Mouse (Mus musculus): ENCODE results near the gene Ralgds. TPM values are rescaled to one million over a fixed set of nuclear protein-coding genes. Genes with fewer than 3 reads are reported as not detected.
"Not testable (repeated sequence)": the region's sequence is repeated elsewhere in the genome, so short reads cannot be mapped to it uniquely, and the experiment has no call there.

Gene Ralgds
- 10 to 100 TPM; 81.1 to 92.6 TPM for total RNA-seq (2021)
- long read RNA-seq, experiment 1, full-length matches to known transcripts, result 128 of 172 reads
- long read RNA-seq, experiment 1, partial matches to known transcripts, result 7 of 172 reads
- long read RNA-seq, experiment 1, other reads (novel, unspliced or antisense), result 37 of 172 reads
- long read RNA-seq, experiment 2, transcript Ralgds-203 (18 exons, 3,683 nt), result major isoform, 39 of 163 reads
- long read RNA-seq, experiment 2, transcript Ralgds-202 (18 exons, 3,102 nt), result minor isoform, 36 of 163 reads
- long read RNA-seq, experiment 2, transcript Ralgds-201 (18 exons, 3,590 nt), result minor isoform, 16 of 163 reads
- long read RNA-seq, experiment 2, partial matches to known transcripts, result 6 of 163 reads
- long read RNA-seq, experiment 2, other reads (novel, unspliced or antisense), result 66 of 163 reads

GRCm38 (mm10) chr2:28512798-28513401 is at the start of gene Ralgds:
Ralgds (plus strand) TSS chr2:28513125.
- intact Hi-C loops (cut with DNase I), result no loop called here
- H3K27ac ChIP-seq, result peak within 1 kb of the TSS; percentile 71
- peak; percentile 20; the same call in 1 of the 2 replicates for TF ChIP-seq CTCF (IDR thresholded peaks at IDR 0.05)
- DNase-seq (ENCODE audit: extremely low spot score in 1 of 2, low spot score in 2 of 2), result peak; percentile 54 to 62
- peak within 1 kb of the TSS; percentile 62 for H3K4me3 ChIP-seq

- intact Hi-C loops (cut with DNase I), result loop anchor here (2.0 to 10.0 kb wide), 2 partner anchors 693 to 919 kb away; no protein-coding TSS in a partner anchor
- peak; percentile 90 for TF ChIP-seq CTCF (IDR thresholded peaks at IDR 0.05)
- Histone ChIP-seq H3K27ac (no peak overlapping the region), H3K4me3 (no peak overlapping the region)
- DNase-seq (ENCODE audit: extremely low spot score in 1 of 2, low spot score in 2 of 2), result peak; percentile 62 to 83
These were observed 49.0 kb upstream of the Ralgds start for GRCm38 (mm10) chr2:28463919-28464318.

DNA sequence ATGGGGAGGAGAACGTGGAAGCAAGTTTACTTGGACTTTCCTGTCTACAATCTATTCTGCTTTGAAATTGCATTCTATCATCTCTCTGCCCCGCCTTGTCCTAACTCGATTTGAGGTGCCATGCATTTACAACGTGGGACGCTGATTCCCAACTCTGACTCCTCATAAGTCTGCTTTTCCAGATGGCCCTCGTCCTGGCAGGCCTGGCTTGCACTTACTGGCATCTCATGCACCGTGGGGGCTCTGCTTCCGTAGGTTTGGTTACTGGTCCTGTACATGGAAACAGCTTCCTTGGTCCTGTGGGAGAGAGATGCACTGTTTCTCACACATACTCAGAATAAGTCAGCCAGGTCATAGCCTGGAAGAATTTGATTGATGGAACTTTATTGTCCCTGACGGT is 48.0 kb upstream of the Ralgds start:
- H3K4me3 ChIP-seq, result no peak overlapping the region
- no peak overlapping the region for H3K27ac ChIP-seq
- intact Hi-C loops (cut with DNase I), result loop anchor here (2.0 to 10.0 kb wide), 2 partner anchors 694 to 920 kb away; no protein-coding TSS in a partner anchor
- no peak for TF ChIP-seq CTCF (IDR thresholded peaks at IDR 0.05)
- DNase-seq (ENCODE audit: extremely low spot score in 1 of 2, low spot score in 2 of 2), result no peak

DNA sequence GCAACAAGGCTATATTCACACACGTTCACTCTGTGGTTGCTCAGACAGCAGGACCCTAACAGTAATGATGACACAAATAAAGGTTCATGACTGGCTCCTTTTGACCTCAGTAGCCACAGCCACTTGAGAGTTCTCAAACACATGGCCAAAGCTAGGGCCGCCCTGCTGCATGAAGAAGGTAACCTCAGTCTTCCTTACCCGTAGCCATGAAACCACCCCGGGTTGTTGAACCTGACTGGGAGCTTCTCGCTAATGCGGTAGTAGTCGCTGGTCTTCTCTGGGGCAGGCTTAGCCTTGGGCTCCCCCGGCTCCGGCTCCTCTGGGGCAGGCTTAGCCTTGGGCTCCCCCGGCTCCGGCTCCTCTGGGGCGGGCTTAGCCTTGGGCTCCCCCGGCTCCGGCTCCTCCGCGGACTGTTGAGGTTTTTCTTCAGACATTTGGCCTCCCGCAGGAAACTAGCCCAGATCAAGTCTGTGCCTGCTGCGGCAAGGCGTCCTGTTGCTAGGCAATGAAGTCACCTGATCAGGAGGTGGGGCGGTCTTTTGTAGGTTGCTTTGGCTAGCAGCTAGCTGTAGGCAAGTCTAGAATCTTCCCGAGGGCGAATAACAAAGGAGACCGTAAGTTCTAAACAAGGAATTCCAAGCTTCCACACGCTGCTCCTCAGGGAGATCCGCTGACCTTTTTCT is 46.9 kb upstream of the Ralgds start, which contains the start of gene 1700007K13Rik:
TSS of gene 1700007K13Rik (minus strand) at position 497 of the 683 bp plus-strand sequence.
- Histone ChIP-seq H3K4me3 (peak within 1 kb of the TSS; percentile 41), H3K27ac (peak within 1 kb of the TSS; percentile 69; the same call in 1 of the 2 replicates)
- peak; percentile 71 to 77 for DNase-seq (ENCODE audit: extremely low spot score in 1 of 2, low spot score in 2 of 2)
- no peak for TF ChIP-seq CTCF (IDR thresholded peaks at IDR 0.05)
- intact Hi-C loops (cut with DNase I), result loop anchor here (2.0 to 10.0 kb wide), 2 partner anchors 695 to 921 kb away; no protein-coding TSS in a partner anchor

DNA sequence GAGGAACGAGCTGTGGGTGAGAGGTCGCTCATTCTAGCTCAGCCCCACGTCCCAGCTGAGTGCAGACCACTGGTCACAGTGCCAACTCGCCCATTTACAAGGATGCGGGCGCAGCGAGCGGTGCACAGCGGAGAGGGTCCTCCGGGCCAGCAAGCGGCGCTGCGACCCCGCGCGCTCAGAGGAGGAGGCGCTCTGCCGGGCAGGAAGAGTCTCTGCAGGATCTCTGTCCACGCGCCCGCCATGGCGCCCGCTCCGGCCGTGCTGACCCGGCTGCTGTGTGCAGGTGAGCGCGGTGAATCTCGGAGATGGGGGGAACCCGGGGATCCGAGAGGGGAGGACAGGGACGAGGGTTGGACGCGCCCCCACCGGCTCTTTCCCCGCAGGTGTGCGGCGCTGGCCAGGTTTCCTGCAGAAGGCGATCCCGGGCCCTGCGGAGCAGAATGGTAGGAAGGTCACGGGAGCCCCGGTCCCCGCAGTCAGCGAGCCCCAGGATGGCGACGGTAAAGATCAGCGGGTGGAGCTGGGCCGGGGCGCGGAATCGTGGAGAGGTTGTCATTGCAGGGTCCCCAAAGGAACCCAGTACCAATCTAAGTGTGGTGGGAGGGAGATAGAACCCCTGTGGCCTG is 45.0 kb upstream of the Ralgds start, which contains the start of gene Mrps2:
TSS of gene Mrps2 (plus strand) at position 207 of the 626 bp plus-strand sequence.
- Histone ChIP-seq H3K27ac (peak within 1 kb of the TSS; percentile 89), H3K4me3 (peak within 1 kb of the TSS; percentile 69)
- DNase-seq (ENCODE audit: extremely low spot score in 1 of 2, low spot score in 2 of 2), result peak; percentile 88
- peak; percentile 88 for TF ChIP-seq CTCF (IDR thresholded peaks at IDR 0.05)
- intact Hi-C loops (cut with DNase I), result loop anchor here (10.0 kb wide), 1 partner anchor 923 kb away; no protein-coding TSS in a partner anchor

DNA sequence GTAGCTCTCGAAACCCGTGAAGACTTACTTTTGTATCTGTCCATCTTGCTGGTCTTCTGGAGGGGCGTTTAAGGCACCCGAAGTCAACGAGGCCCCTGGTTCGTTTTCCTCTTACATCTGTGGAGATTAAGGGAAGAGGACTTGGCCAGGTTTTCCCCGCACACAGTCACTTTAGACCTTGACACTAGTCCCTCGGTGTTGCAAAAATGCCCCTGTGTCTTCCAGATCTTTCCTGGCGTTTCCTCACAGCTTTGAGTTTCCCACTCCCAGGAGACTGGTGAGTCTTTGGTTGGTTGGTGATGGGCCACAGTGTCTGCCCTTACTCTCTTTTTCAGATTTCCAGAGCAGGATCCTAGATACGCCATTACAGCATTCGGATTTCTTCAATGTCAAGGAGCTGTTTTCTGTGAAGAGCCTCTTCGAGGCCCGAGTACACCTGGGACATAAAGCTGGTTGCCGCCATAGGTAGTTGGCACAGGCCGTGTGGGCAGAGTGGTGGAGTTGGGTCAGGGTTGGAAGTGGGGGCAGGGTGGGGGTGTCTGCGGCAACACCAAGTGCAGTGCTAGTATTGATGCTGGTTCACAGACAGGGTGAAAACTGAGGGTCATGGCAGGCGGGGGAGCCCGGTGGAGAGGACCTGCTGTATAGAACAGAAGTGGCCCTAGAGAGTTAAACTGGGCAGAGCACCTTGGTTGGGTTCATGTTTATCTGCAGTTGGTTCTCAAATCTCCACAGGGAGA is 44.3 kb upstream of the Ralgds start:
- Histone ChIP-seq H3K27ac (peak overlapping the region; percentile 89), H3K4me3 (peak overlapping the region; percentile 69)
- no peak for TF ChIP-seq CTCF (IDR thresholded peaks at IDR 0.05)
- intact Hi-C loops (cut with DNase I), result loop anchor here (10.0 kb wide), 1 partner anchor 924 kb away; no protein-coding TSS in a partner anchor
- peak in 1 of 2 experiments; percentile 7 for DNase-seq (ENCODE audit: extremely low spot score in 1 of 2, low spot score in 2 of 2)

- intact Hi-C loops (cut with DNase I), result loop anchor here (10.0 kb wide), 1 partner anchor 925 kb away; no protein-coding TSS in a partner anchor
- no peak for TF ChIP-seq CTCF (IDR thresholded peaks at IDR 0.05)
- H3K4me3 ChIP-seq, result no peak overlapping the region
- DNase-seq (ENCODE audit: extremely low spot score in 1 of 2, low spot score in 2 of 2), result peak in 1 of 2 experiments; percentile 5
- no peak overlapping the region for H3K27ac ChIP-seq
These were observed 43.5 kb upstream of the Ralgds start for GRCm38 (mm10) chr2:28469461-28469860.

DNA sequence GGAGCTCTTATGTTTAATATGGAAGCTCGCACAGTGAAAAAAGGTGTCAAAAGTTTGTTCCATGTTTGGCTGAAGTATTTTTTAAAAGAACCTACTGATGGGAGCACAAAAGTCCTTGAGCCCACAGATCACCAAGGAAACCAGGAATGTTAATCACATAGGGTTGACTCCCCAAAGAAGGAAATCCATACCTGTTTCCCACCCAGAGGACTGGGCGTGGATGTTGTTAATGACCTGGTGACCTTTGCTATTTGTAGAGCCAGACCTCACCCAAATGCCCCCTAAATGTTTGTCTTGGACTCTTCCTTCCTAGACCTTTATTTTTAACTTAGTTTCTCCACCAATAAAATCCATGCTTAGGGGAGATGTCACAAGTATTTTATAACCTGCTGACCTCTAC is 42.3 kb upstream of the Ralgds start:
- no peak overlapping the region for H3K27ac ChIP-seq
- TF ChIP-seq CTCF (IDR thresholded peaks at IDR 0.05), result no peak
- intact Hi-C loops (cut with DNase I), result no loop called here
- DNase-seq (ENCODE audit: extremely low spot score in 1 of 2, low spot score in 2 of 2), result peak in 1 of 2 experiments; percentile 1
- H3K4me3 ChIP-seq, result no peak overlapping the region

DNA sequence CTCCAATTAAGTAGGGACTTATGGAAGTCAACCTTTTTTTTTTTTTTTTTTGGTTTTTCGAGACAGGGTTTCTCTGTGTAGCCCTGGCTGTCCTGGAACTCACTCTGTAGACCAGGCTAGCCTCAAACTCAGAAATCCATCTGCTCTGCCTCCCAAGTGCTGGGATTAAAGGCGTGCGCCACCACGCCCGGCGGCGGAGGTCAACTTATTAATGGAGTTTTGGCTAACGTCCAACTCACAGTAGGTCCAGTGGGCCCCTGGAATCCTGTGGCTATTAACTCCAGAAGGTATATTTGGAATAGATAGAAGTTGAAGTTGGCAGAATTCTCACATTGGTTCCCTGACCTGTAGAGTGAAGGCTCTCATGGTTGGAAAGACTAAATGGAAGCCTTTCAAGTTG is 40.9 kb upstream of the Ralgds start:
- H3K4me3 ChIP-seq; intact Hi-C loops (cut with DNase I); H3K27ac ChIP-seq: not testable (repeated sequence)
- DNase-seq (ENCODE audit: extremely low spot score in 1 of 2, low spot score in 2 of 2), result peak in 1 of 2 experiments; percentile 8

- DNase-seq (ENCODE audit: extremely low spot score in 1 of 2, low spot score in 2 of 2); intact Hi-C loops (cut with DNase I); H3K4me3 ChIP-seq; H3K27ac ChIP-seq: not testable (repeated sequence)
These were observed 34.9 kb upstream of the Ralgds start for GRCm38 (mm10) chr2:28477993-28478392.

Data from left cerebral cortex, adult 2 months (tissue).